Mouse (Mus musculus) left cerebral cortex, adult 2 months (tissue): Measurements from ENCODE around the gene Snx30. TPM values are rescaled to one million over a fixed set of nuclear protein-coding genes. Genes with fewer than 3 reads are reported as not detected.

Experiments
- DNase-seq, 2 experiments: peaks; one replicate each; pipeline ENCODE4 v3.0.0; 2021 to 2022; ENCODE audit warnings: low spot score in 2 of 2, mixed read lengths in 1 of 2; ENCODE audit errors: extremely low spot score in 1 of 2
- H3K27ac ChIP-seq: fragments of 200-600 bp; 2 replicates; pipeline ENCODE4 v1.8.1; 2022
- H3K4me3 ChIP-seq: fragments of 200-600 bp; 2 replicates; pipeline ENCODE4 v1.8.1; 2022
- CTCF ChIP-seq: fragments of 200-600 bp; IDR thresholded peaks from 2 replicates; pipeline ENCODE4 v1.8.1; 2022; ENCODE audit warnings: antibody characterized with exemption, mild to moderate bottlenecking, moderate library complexity
- intact Hi-C: fragments of 180-260 bp; cut with DNase I; formaldehyde crosslinking; loops from one replicate; pipeline ENCODE4 v1.15.1; 2025
- total RNA-seq, 2 experiments: library from RNA; stranded (reverse); gene quantifications; 2 replicates each; pipeline ENCODE4 v1.2.3; 2021

Gene Snx30
- total RNA-seq, 2 experiments from 2014 or later, result 33.4 to 37.2 TPM

DNA sequence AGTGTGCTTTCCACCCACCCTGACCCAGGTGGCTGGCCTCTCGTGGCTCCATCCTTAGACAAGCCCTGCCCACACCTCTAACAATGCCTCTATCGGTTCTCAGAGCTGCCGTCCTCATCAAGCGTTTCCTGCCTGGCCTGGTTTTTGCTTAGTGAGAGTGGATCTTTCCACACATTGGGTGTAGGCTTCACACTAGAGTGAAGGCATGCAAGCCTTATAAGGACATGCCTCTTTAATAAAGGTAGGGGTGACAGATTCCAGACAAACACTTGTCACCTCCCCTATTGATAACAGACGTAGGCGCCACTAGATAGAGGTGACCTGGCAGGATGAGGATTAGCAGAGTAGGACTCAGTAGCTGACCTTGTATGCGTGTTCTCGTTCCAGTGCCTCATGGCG, 92.9 kb downstream of the Snx30 start:
- DNase-seq, result no peak
- no peak overlapping the region for H3K27ac ChIP-seq
- intact Hi-C loops, result no loop called here
- no peak for TF ChIP-seq CTCF
- no peak overlapping the region for H3K4me3 ChIP-seq

DNA sequence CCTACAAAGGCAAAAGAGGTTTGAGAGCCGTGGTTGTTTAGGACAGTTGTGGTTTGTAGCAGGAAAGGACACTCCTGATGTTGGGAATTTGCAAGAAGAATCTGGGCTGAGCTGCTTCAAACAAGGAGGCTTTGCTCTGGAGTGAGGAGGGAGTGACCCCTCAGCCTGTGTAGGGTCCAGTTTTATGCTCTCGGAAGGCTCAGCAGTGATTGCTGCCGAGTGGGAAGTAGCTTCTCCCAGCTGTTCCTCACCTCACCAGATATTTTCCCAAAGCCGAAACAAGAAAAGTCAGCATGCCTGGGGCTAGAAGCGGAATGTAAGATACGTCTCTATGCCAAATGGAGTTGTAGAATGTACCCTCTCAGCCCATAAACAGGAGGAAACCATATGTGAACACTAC, 96.2 kb downstream of the Snx30 start:
- Histone ChIP-seq H3K4me3 (no peak overlapping the region), H3K27ac (no peak overlapping the region)
- intact Hi-C loops, result no loop called here
- TF ChIP-seq CTCF, result no peak
- DNase-seq, result no peak

DNA sequence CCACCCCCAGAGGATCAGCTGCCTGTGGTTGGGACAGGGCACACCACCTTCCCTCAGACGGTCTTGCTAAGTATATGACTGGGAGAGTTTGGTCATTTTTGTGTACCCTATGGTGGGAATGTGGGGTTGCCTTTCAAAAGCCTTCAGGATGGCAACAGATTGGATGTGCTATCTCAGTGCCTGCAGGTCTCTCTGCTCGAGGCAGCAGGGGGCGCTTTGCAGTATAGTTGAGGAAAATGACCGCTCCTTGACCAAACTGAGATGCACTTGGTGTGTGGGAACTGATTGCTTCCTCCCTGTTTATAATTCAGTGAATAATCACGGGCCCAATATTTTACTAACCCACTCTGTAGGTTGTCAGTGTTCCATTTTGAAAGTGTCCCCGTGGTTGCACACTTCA, 96.9 kb downstream of the Snx30 start:
- intact Hi-C loops, result no loop called here
- no peak for DNase-seq
- Histone ChIP-seq H3K4me3 (no peak overlapping the region), H3K27ac (no peak overlapping the region)
- TF ChIP-seq CTCF, result peak; percentile 31

DNA sequence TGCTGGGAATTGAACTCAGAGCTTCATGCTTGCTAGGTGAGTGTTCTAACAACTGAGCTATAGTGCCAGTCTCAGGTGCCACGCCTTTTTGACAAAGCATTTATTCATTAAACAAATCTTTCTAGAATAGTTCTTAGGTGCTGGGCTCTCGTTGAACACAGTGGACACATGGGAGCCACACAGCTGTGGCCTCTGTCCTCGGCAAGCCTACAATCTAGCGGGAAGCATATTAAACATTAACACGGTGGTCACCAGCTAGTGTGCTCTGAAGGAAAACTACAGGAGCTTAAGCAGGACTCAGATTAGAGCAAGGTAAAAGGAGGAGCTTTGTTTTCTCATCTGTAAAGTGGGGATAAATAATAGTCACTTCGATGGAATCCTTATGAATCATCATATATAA, 101.5 kb downstream of the Snx30 start:
- Histone ChIP-seq H3K27ac (no peak overlapping the region), H3K4me3 (no peak overlapping the region)
- intact Hi-C loops, result no loop called here
- no peak for DNase-seq
- no peak for TF ChIP-seq CTCF

DNA sequence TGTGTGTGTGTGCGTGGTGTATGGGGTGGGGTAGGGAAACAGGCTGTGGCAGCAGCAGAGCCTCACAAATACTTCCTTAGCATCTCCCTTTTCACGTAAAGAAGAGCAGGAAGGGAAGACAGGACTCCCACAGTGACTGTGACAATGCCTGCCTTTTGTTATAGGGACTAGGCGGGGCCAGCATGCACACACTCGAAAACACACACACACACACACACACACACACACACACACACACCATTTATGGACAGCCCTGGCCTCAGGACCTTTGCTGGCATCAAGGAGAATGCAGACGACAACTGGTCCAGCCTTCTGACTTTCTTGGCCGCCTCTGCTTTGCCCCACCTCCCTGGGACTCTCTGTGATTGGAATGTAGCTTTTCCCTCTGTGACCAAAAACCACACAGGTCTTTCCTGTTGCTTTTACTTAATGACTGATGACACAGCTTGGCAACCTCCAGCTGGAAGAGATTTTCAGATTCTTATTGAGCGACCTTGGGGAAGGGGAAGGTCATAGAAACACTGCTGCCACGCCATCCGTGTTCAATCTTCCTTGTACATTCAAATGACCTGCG, 102.1 kb downstream of the Snx30 start:
- intact Hi-C loops, result no loop called here
- H3K27ac ChIP-seq, result no peak overlapping the region
- TF ChIP-seq CTCF, result no peak
- no peak overlapping the region for H3K4me3 ChIP-seq
- DNase-seq, result no peak

DNA sequence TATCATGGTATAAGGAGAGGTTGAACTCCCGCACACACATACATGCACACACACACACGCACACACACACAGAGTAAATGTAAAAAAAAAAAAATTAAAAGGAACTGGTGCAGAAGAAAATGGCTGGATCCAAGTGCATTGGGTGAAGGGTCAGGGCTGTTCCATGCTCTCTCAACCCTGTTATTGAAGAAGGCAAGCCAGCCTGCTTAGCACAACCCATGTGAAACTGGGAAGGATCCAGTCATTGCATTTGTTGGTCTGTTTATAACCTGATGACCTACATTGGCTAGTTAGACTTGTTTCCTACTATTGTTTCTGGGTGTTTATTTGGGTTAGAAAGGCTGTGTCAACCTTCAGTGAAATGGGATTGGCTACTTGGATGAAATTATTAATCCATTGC, 103.1 kb downstream of the Snx30 start:
- intact Hi-C loops, result no loop called here
- H3K4me3 ChIP-seq, result no peak overlapping the region
- no peak for DNase-seq
- H3K27ac ChIP-seq, result no peak overlapping the region
- TF ChIP-seq CTCF, result no peak

DNA sequence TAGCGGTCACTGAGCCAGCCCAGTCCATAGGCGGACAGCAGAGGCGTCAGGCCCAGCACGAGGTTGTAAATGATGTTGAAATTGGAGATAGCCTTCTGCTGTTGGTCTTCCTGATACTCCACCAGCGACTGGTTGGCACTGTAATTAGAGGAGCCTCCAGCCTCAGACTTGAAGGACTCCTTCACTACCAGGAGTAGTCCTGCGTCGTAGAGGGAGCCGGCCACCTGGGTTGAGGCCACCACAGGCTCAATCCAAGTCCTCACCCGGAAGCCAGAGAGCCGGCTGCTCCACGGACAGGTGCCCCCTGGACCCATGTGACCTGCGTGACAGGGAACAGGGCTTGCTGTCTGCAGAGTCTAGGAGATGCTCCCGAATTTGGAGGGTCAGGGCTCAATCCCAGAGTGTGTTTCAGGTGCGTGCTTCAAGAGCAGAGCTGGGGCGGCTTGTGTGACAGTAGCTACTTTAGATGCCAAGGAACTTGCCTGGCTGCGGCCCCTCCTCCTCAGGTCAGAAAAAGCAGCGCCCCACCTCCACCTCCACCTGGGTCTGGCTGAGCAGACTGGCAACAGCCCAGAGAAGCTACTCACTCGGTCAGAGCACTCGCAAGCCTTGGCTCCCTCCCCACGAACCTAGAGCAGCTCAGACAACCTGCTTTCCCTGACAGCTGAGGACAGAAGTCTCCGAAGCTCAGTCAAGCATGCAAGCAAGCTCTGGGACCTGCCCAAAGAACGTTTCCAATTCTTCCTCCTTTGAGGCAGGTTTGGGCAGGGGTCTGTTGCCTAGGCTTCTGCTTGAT, 109.2 kb downstream of the Snx30 start, which contains the start of gene Slc46a2:
Gene Slc46a2 (minus strand): TSS at position 449 of the 796 bp plus-strand sequence.
- TF ChIP-seq CTCF, result no peak
- no peak within 1 kb of the TSS for H3K4me3 ChIP-seq
- DNase-seq, result no peak
- intact Hi-C loops, result no loop called here
- H3K27ac ChIP-seq, result no peak within 1 kb of the TSS

DNA sequence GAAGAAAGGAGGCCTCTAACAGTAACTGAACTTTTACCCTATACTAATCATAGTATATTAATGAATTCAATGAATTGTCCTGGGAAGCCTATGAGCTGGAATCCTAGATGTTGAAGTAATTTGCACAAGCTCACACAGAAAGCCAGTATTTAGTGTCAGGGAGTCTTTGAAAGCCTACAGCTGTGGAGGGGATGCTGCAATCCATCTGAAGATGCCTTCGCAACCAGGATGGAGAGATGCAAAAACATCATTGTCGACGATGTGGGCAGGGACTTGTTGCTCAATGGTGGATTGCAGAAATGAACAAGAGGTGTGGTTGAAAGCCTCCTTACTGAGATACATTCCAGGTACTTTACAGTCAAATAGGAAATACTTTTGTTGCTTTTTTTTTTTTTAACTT, 112.3 kb downstream of the Snx30 start:
- intact Hi-C loops, result no loop called here
- no peak for DNase-seq
- H3K27ac ChIP-seq, result no peak overlapping the region
- TF ChIP-seq CTCF, result no peak
- H3K4me3 ChIP-seq, result no peak overlapping the region

DNA sequence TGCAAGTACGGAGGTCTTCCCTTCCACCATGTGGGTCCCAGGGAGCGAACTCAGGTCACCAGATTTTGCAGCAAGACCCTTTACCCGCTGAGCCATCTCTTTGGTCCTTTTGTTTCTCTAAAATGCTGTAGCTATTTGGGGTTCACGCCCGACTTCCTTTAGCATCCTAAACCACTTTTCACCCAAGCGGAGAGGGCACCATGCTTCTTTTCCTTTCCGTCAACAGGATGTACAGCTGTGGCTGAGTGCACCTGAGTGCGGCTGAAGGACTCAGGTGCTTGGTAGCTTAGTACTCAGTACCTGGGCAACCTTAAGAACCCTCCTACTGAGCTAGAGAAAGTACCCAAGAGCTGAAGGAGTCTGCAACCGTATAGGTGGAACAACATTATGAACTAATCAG, 119.4 kb downstream of the Snx30 start:
- Histone ChIP-seq H3K4me3 (no peak overlapping the region), H3K27ac (no peak overlapping the region)
- no peak for DNase-seq
- no peak for TF ChIP-seq CTCF
- intact Hi-C loops, result no loop called here

DNA sequence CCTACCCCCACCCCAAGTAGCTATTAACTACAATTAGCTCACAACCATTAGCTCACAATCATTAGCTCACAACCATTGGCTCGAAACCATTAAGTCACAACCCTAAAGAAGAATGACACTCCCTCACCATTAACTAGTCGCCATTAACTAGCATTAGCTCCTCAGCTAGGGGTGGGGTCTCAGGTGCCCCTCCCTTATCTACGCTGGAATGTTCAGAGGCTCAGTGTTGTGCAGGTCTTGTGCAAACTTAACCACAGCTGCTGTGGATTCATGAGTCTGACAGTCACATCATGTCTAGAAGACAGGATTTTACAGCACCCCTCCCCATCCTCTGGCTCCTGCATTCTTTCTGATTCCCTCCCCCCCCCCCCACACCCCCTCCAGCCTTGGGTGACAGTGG, 122.0 kb downstream of the Snx30 start:
- no peak overlapping the region for H3K27ac ChIP-seq
- no peak for DNase-seq
- no peak overlapping the region for H3K4me3 ChIP-seq
- intact Hi-C loops, result loop anchor here (2.0 kb wide), 1 partner anchor 141 kb away; no protein-coding TSS in a partner anchor
- TF ChIP-seq CTCF, result no peak

DNA sequence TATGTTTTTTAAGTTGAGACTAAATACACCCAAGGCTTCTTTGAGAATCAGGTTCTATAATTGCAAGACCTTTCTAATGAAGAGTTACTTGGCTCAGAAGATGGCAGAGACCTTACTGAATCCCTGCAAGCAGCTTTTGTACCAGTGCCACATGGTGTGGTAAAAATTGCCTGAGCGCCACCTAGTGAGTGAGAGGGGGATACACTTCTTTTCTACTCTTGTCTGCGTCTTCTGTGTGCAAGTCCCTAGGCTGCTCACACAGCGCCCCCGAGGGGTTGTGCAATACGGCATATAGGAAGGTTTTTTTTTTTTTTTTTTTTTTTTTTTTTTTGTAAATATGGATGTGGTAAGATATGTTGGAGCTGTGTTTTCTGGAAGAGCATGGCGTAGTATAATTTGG, 122.7 kb downstream of the Snx30 start:
- intact Hi-C loops, result loop anchor here (2.0 kb wide), 1 partner anchor 142 kb away; no protein-coding TSS in a partner anchor
- TF ChIP-seq CTCF, result peak; percentile 75
- no peak overlapping the region for H3K4me3 ChIP-seq
- peak; percentile 60 to 63 for DNase-seq
- H3K27ac ChIP-seq, result no peak overlapping the region

DNA sequence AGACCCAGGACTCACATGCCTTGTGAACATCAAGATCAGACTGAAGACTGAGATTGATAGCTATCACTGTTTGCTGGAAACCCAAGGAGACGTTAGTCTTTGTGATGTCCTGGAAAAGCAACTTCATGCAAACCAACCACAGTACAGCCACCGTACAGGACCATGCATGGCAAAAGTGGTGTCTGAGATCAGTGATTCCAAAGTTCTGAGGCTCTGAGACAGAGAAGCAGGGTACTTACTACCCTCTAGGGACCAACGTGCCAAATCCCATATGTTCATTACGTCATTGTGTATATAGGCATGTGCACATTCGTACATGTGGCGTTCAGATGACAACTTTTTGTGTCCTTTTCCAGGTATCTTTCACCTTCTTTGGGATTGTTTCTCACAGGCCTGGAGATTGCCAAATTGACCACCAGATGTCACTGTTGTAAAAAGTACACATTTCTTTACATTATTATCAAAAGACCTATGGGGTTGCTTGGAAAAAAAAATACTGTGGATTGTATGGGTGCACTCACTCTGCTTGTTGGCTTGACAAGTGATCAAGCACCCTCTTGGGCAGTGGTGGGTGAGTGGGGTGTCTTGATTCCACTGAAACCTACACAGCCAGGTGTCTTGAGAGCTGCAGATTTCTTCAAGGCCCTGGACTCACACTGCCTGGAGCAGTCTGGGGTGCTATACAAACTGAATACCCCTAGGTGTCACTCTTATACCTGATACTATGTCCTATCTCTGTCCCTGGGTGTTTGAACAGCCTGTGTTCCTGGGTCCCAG, 127.1 kb downstream of the Snx30 start:
- intact Hi-C loops, result loop anchor here (5.0 kb wide), 1 partner anchor 1880 kb away; no protein-coding TSS in a partner anchor

More for the DNA sequence above, 127.1 kb downstream of the Snx30 start:
- Histone ChIP-seq H3K4me3 (no peak overlapping the region), H3K27ac (no peak overlapping the region)
- no peak for DNase-seq
- peak; percentile 49 for TF ChIP-seq CTCF
